Mouse (Mus musculus) CH12.LX (cell line): ENCODE data around the gene Kif19a.

ENCODE experiments used
- CTCF ChIP-seq, 2 experiments: IDR thresholded peaks in 1 of 2; conservative IDR thresholded peaks in 1 of 2; 2 replicates each; pipeline ENCODE4 v1.5.1; 2011 to 2012; ENCODE audit warnings: low read depth in 2 of 2, low read length in 2 of 2, improper control_type of control experiment in 1 of 2, inconsistent platforms in 1 of 2, mild to moderate bottlenecking in 1 of 2, moderate library complexity in 1 of 2
- MAFK ChIP-seq: IDR thresholded peaks from 2 replicates; pipeline ENCODE4 v1.6.1; 2011; ENCODE audit warnings: low read length, improper control_type of control experiment; ENCODE audit not compliant: insufficient replicate concordance
- POLR2A ChIP-seq: IDR thresholded peaks from 2 replicates; pipeline ENCODE4 v1.6.1; 2011; ENCODE audit warnings: low read depth, mild to moderate bottlenecking, improper control_type of control experiment, low read length
- USF2 ChIP-seq: conservative IDR thresholded peaks from 2 replicates; pipeline ENCODE4 v1.6.1; 2011; ENCODE audit warnings: low read depth, low read length, improper control_type of control experiment

DNA sequence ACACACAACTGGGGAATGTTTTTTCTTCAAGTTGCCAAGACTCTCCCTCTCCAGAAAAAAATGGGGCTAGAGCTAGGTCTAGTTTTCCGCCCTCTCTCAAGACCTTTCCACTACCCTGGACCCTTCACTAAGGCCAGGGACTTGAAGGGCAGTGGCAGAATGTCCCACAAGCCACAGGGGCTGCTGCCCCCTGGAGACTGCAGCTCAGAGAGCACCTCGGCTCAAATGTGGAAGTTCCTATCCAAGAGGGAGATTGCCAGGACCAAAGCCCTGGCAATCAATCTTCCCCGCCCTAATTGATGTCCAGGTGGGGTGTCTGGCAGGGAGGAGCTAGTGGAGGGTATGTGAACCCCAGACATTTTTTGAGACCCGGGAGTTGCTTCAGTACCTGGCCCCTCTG, 25.7 kb downstream of the Kif19a start:
- TF ChIP-seq POLR2A (no peak), CTCF (conservative IDR thresholded peaks at IDR 0.05 in 1 of 2, IDR thresholded peaks at IDR 0.05 in 1 of 2; ENCODE audit: low read depth in 2 of 2, low read length in 2 of 2) (no peak; a peak in 1 of 4 replicates), USF2 (no peak), MAFK (no peak)
